Mouse (Mus musculus) kidney, postnatal 4 days (tissue): Measurements from ENCODE around the gene Ncl.

Experiments used
- DNase-seq, 2 experiments: peaks; one replicate each; pipeline ENCODE4 v3.0.0; 2021; ENCODE audit warnings: mixed read lengths in 2 of 2

Gene Ncl

DNA sequence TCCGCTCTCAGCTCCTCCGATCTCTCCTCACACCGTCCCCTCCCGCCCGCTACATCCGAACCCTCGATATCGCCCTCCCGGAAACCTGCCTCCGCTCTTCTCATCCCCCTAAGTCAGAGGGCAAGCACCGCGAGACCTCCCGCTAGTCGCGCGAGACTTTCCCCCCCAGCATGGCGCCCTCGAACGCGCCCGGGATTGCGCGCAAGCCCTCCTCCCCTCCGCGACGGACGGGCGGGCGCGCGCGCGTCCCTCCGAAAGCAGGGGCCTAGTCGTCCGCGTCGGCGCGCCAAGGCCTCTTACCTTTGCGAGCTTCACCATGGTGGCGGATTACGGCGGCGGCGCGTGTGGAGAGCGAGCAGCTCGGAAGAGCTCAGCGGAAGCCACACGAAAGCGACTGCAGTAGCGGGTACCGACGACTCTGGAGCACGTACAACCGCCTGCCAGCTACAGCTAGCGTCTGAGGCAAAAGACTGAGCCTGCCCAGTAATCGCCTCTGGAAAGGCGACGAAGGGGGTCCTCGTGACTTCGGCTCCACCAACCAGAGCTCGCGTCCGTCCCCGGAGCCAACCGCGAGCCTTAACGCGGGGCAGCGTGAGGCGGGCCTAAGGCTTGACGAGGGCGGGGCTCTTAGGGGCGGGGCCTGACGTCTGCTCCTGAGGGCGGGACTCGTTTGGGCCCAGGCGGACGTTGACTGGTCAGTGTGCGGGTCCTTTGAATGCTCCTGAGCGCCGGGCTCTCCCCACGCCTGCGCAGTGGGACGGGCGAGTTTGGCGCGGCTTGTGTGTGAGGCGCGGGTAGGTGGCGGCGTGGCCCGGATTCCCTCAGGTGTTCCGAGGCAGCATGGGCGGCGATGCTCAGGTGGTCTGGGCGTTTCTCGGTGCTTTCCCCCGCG lies at the start of gene Ncl:
Gene Ncl, minus strand, starts transcription at position 495 of the 892 bp plus-strand sequence.
- peak; percentile 99 for DNase-seq

DNA sequence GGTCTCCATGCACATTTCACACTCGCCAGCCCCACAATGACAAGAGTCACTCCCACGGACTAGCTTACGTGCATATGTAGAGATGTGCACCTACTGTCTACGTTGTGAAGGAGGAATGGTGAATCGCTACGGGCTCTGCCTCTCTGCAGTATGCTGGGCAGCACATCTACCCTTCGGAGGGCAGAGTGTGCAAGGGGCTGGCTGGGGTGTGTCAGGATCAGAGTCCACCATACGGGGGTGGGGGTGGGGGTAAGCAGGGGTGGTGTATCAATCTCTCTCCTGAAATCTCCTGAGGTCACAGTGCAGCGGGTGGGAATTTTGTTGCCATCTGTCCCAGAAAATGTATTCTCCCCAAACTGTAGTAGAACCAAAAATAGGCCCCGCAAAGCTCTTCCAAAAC lies 49.3 kb upstream of the Ncl start:
- DNase-seq, result no peak

DNA sequence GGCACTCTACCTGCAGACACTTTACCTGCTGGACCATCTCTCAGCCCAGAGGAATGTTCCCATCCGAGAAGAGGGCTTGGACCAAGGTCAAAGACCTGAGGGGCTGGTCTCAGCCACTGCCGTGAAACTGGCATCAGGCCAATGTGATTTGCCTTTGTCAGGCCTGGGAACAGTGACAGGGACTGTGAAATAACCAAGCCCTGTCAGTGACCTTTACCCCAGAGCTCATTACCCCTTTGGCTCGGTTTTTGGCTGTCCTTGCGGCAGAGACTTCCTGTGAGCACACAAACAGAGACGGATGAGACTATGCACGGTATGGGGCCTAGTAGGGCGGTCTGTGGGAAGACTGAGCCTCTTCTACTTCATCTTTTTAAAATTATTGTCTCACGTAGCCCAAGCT lies 47.7 kb upstream of the Ncl start:
- peak in 1 of 2 experiments; percentile 29 for DNase-seq

DNA sequence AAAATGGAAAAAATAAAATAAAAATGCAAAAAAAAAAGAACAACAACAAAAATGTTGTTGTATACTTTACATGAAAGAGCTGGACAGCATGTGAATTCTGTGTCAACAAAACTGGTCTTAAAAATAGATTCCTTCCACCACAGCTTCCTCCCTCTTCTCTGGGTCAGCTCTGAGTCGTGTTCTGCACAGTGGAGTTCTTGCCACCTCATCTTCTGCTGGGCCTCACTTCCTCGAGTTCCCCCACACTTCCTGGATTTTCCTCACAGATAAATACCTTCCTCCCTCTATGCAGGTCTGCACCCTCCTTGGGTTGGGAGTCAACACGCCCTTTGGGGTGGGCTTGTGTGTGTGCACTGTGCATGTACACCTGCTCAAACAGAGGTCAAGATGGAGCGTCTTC lies 47.1 kb upstream of the Ncl start:
- no peak for DNase-seq

- DNase-seq, result peak; percentile 26 to 38
Observed at GRCm38 (mm10) chr1:86404834-86405233, 45.6 kb upstream of the Ncl start.

- no peak for DNase-seq
Observed at GRCm38 (mm10) chr1:86400096-86400754, 41.0 kb upstream of the Ncl start.

DNA sequence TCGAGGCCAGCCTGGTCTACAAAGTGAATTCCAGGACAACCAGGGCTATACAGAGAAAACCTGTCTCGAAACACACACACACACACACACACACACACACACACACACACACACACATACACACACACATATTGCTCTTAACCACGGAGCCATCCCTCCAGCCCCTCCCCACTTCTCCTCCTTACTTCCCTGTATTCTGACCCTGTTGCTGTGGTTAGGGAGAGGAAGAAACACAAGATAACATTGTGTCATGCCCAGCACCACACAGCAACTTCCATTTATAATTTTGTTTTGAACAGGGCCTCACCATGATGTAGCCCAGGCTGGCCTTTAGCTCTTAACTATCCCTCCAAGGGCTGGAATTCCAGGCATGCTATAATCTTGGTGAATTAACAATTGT lies 40.1 kb upstream of the Ncl start:
- DNase-seq, result no peak

DNA sequence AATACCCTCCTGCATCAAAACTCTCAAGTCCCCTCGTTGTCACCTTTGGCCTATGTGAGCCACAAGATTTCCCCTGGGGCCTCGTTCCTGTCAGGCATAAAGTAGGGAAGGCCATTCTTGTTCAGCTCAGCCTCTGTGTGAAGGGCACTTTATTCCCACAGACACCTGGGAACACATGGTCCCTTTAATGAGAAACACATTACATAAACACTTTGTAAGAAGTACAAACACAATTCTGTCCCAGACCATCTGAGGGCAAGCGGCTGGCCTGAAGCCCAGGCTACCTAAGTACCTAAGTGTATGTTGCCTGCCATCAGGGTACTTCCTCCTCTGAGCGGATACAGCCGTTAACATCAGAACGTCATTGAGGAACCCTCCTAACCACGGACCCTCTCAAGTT lies 39.0 kb upstream of the Ncl start:
- DNase-seq, result no peak

GRCm38 (mm10) chr1:86397621-86398020 lies 38.4 kb upstream of the Ncl start:
- DNase-seq, result no peak

GRCm38 (mm10) chr1:86395897-86396296 lies 36.7 kb upstream of the Ncl start:
- DNase-seq, result no peak

DNA sequence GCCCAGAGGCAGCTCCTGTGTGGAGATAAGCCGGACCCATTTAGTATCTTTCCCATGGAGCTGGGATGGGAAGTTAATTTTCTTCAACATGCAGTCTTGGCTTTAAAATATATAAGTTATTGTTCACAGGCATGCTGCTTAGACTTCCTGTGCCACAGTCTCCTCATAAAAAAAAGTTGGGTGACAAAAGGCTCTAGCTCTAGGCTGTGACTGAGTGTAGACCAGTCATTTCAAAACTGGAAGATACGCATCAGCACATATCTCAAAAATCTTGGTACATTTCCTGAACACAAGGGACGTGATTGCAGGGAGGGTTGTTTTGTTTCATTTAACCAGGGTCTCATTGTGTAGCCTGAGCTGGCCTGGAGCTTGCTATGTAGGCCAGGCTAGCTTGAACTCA lies 35.0 kb upstream of the Ncl start:
- no peak for DNase-seq

DNA sequence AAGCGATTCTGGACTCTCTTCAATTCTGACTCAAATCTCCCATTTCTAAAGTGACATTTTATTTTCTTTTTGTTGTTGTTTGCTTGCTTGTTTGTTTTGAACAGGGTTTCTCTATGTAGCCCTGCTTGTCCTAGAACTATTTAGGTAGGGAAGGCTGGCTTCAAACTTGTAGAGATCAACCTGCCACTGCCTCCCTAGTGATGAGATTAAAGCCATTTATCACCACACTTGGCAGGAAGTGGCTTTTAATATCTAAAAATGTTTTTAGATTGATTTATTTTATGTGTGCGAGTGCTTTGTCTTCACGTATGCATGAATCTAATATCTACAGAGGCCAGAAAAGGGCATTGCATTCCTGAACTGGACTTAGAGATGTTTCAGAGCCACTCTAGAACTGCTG lies 34.0 kb upstream of the Ncl start:
- DNase-seq, result no peak

- no peak for DNase-seq
Observed at GRCm38 (mm10) chr1:86391425-86391824, 32.2 kb upstream of the Ncl start.

DNA sequence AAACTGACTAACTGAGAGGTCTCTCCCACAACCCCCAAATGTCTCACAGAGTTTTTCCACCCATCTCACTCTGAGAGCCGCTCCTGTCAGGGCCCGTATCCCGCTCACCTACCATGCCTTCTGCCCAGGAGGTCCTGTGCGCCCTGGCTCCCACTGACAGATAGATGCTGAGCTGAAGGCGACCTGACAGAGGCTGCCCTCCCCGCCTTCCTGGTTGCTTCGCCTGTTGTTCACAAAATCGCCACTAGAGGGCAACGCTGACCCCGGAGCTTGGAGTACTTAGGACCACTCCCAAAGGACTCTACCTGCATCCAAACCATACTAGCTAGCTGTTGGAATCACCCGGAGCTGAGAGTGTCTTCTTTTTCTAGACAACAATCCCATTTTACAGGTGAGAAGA lies 30.0 kb upstream of the Ncl start:
- DNase-seq, result peak; percentile 85 to 86

GRCm38 (mm10) chr1:86381027-86381426 lies 21.8 kb upstream of the Ncl start:
- peak; percentile 55 to 68 for DNase-seq

GRCm38 (mm10) chr1:86379161-86379569 lies 20.0 kb upstream of the Ncl start:
- DNase-seq, result no peak

GRCm38 (mm10) chr1:86378662-86379061 lies 19.5 kb upstream of the Ncl start:
- peak in 1 of 2 experiments; percentile 20 for DNase-seq

DNA sequence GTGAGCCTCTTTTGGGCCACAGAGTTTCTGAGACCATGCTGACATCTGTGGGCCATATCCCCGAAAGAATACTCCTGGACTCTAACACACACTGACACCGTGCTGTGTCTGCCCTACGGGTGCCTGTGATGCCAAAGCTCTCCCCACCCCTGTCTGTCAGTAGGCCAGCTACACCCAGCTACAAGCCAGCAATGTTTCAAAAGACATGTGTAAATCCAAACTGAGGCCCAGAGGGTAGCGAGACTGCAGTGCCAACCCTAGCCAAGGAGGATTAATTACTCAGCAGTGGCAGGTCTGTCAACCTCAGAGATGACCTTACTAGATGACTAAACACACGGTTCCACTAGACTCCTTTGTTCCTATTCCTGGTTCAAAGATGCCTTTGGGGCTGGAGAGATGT lies 17.2 kb upstream of the Ncl start:
- no peak for DNase-seq

DNA sequence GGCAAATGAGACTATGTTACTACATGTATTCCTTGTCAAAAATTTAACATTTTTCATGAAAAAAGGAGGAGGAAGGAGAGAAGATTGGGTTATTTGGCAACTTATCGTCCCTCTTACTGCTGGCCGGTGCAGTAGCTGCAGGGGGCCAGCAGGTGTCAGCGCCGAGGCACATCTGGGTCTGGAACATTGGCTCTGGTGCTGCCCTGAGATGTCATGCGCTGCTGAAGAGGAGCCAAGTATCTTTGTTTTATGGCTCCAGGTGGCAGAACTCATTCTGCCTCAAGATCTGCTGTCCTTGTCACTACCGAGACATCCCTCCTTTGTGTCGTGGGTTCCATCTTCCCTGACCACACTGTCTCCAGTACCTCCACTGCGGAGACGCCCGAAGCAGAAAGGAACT lies 12.8 kb upstream of the Ncl start:
- peak; percentile 74 to 77 for DNase-seq

GRCm38 (mm10) chr1:86368086-86368485 lies 8.9 kb upstream of the Ncl start:
- DNase-seq, result no peak

DNA sequence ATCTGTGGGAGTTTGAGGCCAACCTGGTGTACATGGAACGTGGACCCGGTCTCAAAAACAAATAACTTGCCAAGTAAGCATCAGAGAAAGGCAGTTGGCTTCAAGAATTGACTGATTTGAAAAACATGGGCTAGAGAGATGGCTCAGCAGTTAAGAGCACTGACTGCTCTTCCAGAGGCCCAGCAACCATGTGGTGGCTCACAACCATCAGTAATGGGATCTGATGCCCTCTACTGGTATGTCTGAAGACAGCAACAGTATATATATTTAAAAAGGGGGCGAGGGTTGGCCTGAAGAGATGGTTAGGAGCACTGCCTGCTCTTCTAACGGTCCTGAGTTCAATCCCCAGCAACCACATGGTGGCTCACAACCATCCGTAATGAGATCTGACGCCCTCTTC lies 4.5 kb upstream of the Ncl start:
- DNase-seq, result no peak

DNA sequence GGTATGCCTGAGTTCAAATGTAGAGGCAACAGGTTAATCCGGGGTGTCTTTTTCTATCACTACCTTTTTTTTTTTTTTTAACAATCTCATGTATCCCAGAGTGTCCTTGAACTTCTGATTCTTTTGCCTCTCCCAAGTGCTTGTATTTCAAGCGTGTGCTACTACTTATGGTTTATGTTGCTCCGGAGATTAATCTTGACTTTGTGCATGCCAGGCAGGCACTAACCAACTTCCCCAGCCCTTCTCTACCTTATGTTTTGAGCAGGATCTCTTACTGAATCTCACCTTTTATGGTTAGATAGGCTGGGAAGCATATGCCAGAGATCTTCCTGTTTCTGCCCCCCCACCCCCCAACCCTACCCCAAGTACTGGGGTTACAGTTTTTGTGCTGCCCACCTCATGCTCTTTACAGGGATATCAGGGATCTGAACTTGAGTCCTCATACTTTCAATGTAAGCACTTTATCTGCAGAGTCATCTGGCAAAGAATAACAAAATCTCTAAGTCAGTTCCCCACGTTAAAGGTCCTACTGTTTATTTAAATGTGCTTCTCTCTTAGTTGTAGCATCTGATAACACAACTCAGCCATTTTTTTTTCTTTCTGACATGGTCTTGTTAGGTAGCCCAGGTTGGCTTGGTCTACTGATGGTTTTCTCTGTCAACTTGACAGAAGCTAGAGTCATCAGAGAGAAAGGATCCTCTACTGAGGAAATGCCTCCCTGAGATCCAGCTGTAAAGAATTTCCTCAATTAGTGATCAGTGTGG lies 2.8 kb upstream of the Ncl start:
- no peak for DNase-seq

GRCm38 (mm10) chr1:86360441-86360840 lies 1.2 kb upstream of the Ncl start:
- DNase-seq, result no peak

- DNase-seq, result no peak
Observed at GRCm38 (mm10) chr1:86359798-86360179, 589 bp upstream of the Ncl start.
